Mouse (Mus musculus) kidney, adult 11 months (tissue): ENCODE data around the gene Samm50.

Source experiments
- DNase-seq: peaks from one replicate; pipeline ENCODE4 v3.0.0; 2022

Samm50 gene

GRCm38 (mm10) chr15:84241520-84241919 is 49.5 kb downstream of the Samm50 start:
- no peak for DNase-seq

DNA sequence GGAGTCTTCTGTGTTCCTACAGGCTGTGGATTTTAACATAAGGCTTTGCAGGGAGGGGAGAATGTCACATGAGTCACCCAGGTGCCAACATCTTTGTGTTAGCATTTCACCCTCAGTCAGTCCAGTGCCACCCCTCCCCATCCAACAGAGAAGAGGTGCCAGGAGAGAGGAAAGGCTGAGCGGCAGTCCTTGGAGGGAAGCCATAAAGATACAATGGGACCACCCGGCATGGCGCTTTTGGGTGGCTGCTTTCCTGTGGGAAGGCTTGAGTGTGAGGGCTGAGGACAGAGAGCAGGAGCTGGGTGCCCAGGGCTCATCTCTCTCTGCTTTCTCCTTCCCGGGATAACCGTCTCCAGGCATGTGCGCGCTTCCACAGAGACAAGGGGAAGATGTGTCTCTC is 53.1 kb downstream of the Samm50 start:
- no peak for DNase-seq

- no peak for DNase-seq
These were observed 54.2 kb downstream of the Samm50 start for GRCm38 (mm10) chr15:84246195-84246594.

GRCm38 (mm10) chr15:84247309-84247708 is 55.3 kb downstream of the Samm50 start:
- DNase-seq: no peak

- no peak for DNase-seq
These were observed 59.2 kb downstream of the Samm50 start for GRCm38 (mm10) chr15:84251227-84251626.

DNA sequence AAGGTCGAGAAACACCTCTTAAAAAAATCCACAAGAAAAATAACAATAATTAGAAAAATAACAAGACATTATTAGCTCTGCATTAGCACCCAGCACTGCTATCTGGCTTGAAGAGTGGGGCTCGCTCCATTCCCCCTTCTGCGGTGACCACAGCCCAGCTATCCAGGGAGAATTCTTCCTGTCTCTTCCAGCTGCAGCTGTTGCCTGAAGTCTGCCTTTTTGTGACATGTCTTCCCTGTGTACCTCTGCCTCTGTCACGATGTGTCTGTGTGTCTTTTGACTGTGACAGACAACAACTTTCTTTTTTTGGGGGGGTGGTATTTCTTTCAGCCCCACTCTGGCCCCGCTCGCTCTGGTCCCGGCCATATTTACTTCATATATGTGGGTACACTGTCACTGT is 60.6 kb downstream of the Samm50 start:
- no peak for DNase-seq

DNA sequence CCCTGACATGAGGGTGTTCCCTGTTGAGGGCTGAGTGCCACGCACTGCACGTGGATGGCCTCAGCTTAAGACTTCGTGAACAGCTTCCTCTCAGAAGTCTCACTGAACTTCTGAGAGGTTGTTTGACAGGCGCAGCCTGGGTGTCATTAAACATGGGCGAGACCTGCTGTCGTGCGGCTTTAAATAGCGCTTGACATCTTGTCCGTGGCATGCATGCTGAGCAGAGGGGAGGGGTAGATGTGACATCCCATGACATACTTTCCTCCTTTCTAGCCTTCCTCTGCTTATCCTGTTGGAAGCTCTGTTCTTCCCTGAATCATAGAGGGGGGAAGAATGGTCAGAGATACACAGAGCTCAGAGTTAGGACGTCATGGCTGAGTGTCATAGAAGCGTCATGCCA is 61.7 kb downstream of the Samm50 start:
- no peak for DNase-seq

- no peak for DNase-seq
These were observed 62.3 kb downstream of the Samm50 start for GRCm38 (mm10) chr15:84254387-84254786.

DNA sequence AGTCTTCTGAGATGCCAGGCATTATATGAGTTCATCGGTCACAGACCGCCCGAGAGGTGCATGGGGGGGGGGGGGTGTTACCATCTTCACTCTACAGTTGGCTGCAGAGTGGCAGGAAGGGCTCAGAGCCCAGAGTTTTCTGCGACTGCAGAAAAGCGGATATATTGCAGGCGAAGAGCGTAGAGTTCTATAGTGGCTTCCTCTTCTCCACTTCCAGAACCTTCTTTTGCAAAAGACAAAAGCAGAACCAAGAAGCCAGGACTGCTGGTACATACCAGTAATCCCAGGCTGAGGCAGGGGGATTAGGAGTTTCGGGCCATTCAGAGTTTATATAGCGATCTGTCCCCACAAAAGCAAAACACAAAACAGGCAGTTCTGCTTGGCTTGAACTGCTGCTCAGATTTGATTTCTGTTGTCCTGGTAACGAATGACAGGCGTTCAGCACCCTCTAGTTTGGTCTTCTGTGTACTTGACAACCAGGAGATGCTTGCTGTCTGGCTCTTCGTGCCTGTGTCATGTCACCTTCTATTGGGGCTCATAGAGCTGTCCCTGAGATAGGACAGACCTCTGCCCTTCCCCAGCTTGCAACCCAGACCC is 64.3 kb downstream of the Samm50 start:
- no peak for DNase-seq

DNA sequence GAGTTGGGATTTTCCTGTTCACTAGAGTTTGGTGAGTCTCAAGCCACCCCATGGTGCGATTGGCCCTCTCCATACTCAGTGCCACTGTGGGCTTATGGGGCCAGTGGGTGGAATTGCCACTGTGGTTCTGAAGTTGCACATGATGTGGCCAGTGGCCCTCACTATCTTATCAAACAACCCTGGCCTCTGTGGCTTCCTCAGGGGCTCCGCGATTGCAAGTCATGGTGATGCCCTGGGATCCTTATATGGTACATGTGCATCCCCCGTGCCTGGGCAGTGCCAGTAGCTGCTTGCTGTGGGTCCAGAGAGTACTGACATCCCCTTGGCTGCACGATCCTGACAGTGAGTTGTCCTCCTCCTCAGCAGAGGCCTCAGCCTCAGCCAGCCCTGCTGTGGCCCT is 64.8 kb downstream of the Samm50 start:
- no peak for DNase-seq

DNA sequence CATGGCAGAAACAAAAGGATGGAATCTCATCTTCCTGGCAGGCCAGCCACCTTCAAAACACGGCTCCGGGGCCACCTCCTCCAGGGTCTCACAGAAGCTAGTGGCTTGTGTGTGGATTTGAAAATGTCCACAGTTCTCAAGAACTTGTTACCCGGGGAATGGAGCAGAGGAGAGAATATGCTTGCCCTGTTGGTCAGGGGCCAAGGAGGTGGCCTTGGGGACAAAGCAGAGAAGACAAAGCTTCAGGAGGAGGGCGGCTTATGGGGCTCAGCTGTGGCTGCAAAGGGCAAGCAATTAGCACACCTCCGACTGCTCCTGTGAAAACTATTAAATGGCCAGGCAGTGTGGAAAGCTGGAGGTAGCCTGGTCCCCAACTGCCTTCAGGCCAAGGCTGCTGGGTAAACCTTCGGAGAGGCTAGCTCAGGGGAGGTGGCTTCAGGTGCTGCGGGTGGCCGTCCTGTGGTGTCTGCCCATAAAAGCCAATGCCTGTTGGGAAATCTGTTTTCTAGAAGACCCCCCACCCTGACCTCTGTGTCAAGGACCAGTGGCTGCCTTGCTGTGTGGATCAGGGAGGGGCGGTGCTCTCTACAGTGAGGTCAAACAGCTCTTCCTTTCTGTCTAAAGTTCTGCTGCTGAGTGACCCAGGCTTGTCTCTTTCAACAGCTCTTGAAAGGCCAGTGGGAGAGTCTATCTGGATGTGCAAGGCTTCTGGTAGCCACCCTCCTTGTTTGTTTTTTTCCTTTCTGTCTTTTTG is 66.7 kb downstream of the Samm50 start:
- DNase-seq: no peak

GRCm38 (mm10) chr15:84260123-84260822 is 68.2 kb downstream of the Samm50 start:
- peak; percentile 31 for DNase-seq

- no peak for DNase-seq
These were observed 70.6 kb downstream of the Samm50 start for GRCm38 (mm10) chr15:84262630-84263029.

- no peak for DNase-seq
These were observed 71.5 kb downstream of the Samm50 start for GRCm38 (mm10) chr15:84263573-84263972.

GRCm38 (mm10) chr15:84265141-84265540 is 73.1 kb downstream of the Samm50 start:
- DNase-seq: no peak

DNA sequence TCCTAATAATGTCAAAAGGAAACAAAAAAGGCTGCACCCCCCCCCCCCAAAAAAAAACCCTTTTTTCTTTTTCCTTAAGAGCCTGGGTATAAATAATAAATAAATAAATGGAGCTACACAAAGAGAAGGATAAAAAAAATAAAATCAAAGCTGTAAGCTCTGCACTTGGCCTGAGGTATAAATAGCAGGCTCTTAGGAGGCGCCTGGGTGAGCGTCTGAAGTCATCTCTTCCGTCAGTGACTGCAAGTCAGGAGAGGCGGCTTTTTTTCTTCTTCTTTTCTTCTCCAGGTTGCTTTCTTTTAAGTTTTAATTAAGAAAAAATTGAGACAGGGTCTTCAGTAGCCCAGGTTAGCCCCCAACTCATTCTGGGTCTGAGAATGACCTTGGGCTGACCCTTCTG is 74.2 kb downstream of the Samm50 start:
- no peak for DNase-seq
